Mouse (Mus musculus): ENCODE measurements around the gene Akt1s1. TPM values are rescaled to one million over a fixed set of nuclear protein-coding genes. Genes with fewer than 3 reads are reported as not detected.

Gene Akt1s1
- polyA plus RNA-seq, 1 experiment from 2014 or later, result 99.9 TPM

GRCm38 (mm10) chr7:44877833-44878232, 29.0 kb downstream of the Akt1s1 start:
- no peaks in the 10 kb centered on the region for H3K27me3 ChIP-seq
- no peak for DNase-seq (ENCODE audit: low read depth, low spot score)
- ChIA-PET CTCF (no interaction called here), POLR2A (no interaction called here)
- in situ Hi-C loops (cut with MboI; ENCODE audit: low pct_unique_long_range_greater_than_20kb), result no loop called here
- ATAC-seq, result no peak
- TF ChIP-seq CTCF (IDR thresholded peaks at IDR 0.05), result no peak

DNA sequence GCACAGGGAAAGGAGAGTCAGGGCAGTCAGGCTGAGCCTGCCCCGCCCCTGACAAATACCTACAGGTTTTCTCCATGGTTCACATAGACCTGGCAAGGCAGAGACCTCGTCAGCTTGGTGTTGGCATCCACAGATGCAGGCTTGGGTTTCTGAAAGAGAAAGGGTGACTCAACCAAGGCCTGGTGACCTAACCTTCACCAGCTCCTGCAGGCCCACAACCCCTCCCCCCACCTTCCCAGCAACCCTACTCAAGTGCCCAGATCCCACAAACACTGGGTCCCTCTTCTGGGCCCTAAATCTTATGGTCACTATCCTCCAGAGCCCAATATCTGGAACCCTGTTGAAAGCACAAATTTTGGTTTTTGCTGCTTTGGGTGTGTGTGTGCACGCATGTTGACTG, 34.2 kb downstream of the Akt1s1 start:
- ATAC-seq (no peak), DNase-seq (ENCODE audit: low read depth, low spot score) (no peak)
- POLR2A ChIA-PET, result interaction anchor here (1.2 kb wide), 1 partner anchor 9 kb away, joined by 3 read pairs; no protein-coding TSS in a partner anchor
- no peak for TF ChIP-seq CTCF (IDR thresholded peaks at IDR 0.05)
- CTCF ChIA-PET, result interaction anchor here (0.9 to 1.5 kb wide), 2 partner anchors 9 to 12 kb away, joined by 3 to 4 read pairs; no protein-coding TSS in a partner anchor
- H3K27me3 ChIP-seq, result no peaks in the 10 kb centered on the region
- in situ Hi-C loops (cut with MboI; ENCODE audit: low pct_unique_long_range_greater_than_20kb), result no loop called here

DNA sequence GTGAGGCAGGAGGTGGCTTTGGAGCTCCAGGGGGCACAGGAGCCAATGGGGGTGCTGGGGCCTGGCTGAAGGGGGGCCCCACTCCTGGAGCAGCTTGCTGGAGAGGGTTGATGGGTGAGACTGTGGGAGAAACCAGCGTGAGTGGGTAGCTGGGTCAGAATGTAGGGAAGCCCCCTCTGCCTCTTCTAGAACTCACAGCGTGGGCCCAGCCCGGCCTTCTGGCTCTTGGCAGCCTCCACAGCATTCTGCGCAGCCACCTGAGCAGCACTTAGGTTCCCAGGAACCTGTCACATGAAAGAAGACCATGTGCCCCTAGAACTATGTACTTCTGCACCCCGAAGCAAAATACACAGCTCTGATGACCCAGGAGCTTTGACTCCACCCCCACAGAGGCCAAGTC, 35.8 kb downstream of the Akt1s1 start:
- no peaks in the 10 kb centered on the region for H3K27me3 ChIP-seq
- ChIA-PET CTCF (interaction anchor here (1.2 kb wide), 1 partner anchor 13 kb away, joined by 3 read pairs; no protein-coding TSS in a partner anchor), POLR2A (no interaction called here)
- DNase-seq (ENCODE audit: low read depth, low spot score) (no peak), ATAC-seq (no peak)
- no peak for TF ChIP-seq CTCF (IDR thresholded peaks at IDR 0.05)
- in situ Hi-C loops (cut with MboI; ENCODE audit: low pct_unique_long_range_greater_than_20kb), result no loop called here

DNA sequence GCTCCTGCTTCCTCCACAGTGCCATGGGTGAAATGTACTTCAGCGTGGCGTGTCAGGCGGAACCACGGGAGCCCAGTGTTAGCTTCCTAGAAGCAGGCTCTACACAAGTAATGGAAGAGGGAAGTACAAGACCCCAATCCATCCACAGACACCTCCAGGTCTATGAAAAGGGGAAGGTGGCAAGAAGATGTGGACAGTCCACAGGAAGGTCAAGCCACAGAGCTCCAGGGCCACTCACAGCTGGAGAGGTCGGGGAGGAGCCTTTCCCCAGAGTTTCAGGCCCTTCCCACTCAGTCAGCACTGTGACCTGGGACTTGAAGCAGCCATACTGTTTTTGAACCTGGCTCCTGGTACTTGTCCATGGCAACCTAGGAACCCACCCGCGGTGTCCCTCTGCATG, 38.2 kb downstream of the Akt1s1 start:
- ChIA-PET CTCF (no interaction called here), POLR2A (no interaction called here)
- ATAC-seq, result no peak
- H3K27me3 ChIP-seq, result no peaks in the 10 kb centered on the region
- in situ Hi-C loops (cut with MboI; ENCODE audit: low pct_unique_long_range_greater_than_20kb), result no loop called here
- TF ChIP-seq CTCF (IDR thresholded peaks at IDR 0.05), result no peak
- no peak for DNase-seq (ENCODE audit: low read depth, low spot score)

DNA sequence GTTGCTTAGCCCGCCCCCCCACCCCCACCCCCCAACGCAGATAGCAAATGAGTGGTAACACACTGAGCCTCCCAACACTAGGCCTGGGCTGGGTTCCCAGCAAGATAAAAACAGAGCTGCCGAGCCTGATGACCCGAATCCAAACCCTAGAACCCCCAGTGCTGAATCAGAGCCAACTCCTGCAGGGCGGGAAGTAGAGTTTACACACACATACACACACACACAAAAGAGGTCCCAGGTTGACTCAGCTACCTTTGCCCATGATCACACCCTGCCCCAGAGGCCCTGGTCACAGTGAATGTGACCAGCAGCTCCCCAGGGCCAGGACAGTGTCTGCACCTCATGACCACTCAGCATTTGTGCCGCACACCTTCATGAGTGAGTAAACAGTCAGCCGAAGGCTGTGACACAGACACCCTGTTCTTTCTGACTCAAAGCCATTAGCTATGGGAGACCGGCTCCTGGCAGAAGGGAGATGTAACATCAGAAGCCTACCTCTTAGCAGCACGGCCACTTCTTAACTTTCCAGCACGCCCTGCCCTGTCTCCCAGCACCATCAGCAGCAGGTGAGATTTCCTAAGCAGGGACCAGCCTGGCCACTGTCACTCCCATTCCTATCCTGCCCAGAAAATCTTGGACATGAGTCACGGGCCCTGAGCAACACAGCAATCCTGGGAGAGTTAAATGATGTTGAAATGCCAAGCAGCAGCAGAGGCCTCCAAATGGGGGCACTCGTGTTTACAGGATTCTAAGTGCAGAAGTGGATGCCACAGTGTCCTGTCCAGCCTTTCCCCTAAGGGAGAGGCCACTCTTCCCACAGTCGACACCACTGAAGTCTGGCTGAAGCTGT, 39.7 kb downstream of the Akt1s1 start:
- in situ Hi-C loops (cut with MboI; ENCODE audit: low pct_unique_long_range_greater_than_20kb), result no loop called here
- CTCF ChIA-PET, result interaction anchor here (1.2 kb wide), 1 partner anchor 36 kb away, joined by 3 read pairs; no protein-coding TSS in a partner anchor
- DNase-seq (ENCODE audit: low read depth, low spot score) (peak; percentile 44), ATAC-seq (peak; percentile 44)
- H3K27me3 ChIP-seq, result no peaks in the 10 kb centered on the region
- POLR2A ChIA-PET, result interaction anchor here (1.1 kb wide), 1 partner anchor 19 kb away, joined by 3 read pairs; the partner anchor contains the start of gene Ptov1
- no peak for TF ChIP-seq CTCF (IDR thresholded peaks at IDR 0.05)

- in situ Hi-C loops (cut with MboI; ENCODE audit: low pct_unique_long_range_greater_than_20kb), result loop anchor here (10.0 kb wide), 1 partner anchor 65 kb away; no protein-coding TSS in a partner anchor
- no peak for DNase-seq (ENCODE audit: low read depth, low spot score)
- no peak for TF ChIP-seq CTCF (IDR thresholded peaks at IDR 0.05)
- no peak for ATAC-seq
- CTCF ChIA-PET, result no interaction called here
- POLR2A ChIA-PET, result no interaction called here
- no peaks in the 10 kb centered on the region for H3K27me3 ChIP-seq
Measured at GRCm38 (mm10) chr7:44890180-44890579, 41.4 kb downstream of the Akt1s1 start.

GRCm38 (mm10) chr7:44890737-44891136, 41.9 kb downstream of the Akt1s1 start:
- ChIA-PET POLR2A (no interaction called here), CTCF (no interaction called here)
- H3K27me3 ChIP-seq, result no peaks in the 10 kb centered on the region
- DNase-seq (ENCODE audit: low read depth, low spot score) (no peak), ATAC-seq (no peak)
- TF ChIP-seq CTCF (IDR thresholded peaks at IDR 0.05), result no peak
- in situ Hi-C loops (cut with MboI; ENCODE audit: low pct_unique_long_range_greater_than_20kb), result loop anchor here (10.0 kb wide), 1 partner anchor 64 kb away; no protein-coding TSS in a partner anchor

GRCm38 (mm10) chr7:44891611-44892010, 42.8 kb downstream of the Akt1s1 start:
- ChIA-PET CTCF (interaction anchor here (0.9 to 1.5 kb wide), 3 partner anchors 9 to 64 kb away, joined by 4 read pairs; partner anchors contain the start of gene Ptov1), POLR2A (interaction anchor here (0.9 to 1.5 kb wide), 5 partner anchors 9 to 26 kb away, joined by 3 to 6 read pairs (median 3); partner anchors contain the start of gene Ptov1)
- H3K27me3 ChIP-seq, result no peaks in the 10 kb centered on the region
- DNase-seq (ENCODE audit: low read depth, low spot score) (no peak), ATAC-seq (no peak)
- no peak for TF ChIP-seq CTCF (IDR thresholded peaks at IDR 0.05)
- in situ Hi-C loops (cut with MboI; ENCODE audit: low pct_unique_long_range_greater_than_20kb), result loop anchor here (10.0 kb wide), 1 partner anchor 63 kb away; no protein-coding TSS in a partner anchor

GRCm38 (mm10) chr7:44892276-44892921, 43.6 kb downstream of the Akt1s1 start, which contains the start of gene Med25:
Gene Med25, minus strand, starts transcription at chr7:44892712.
- POLR2A ChIA-PET, result interaction anchor here (0.9 to 1.5 kb wide), 6 partner anchors 10 to 34 kb away, joined by 3 to 6 read pairs (median 3); partner anchors contain the start of gene Ptov1
- TF ChIP-seq CTCF (IDR thresholded peaks at IDR 0.05), result no peak
- ATAC-seq (peak; percentile 27), DNase-seq (ENCODE audit: low read depth, low spot score) (peak; percentile 94)
- in situ Hi-C loops (cut with MboI; ENCODE audit: low pct_unique_long_range_greater_than_20kb), result loop anchor here (10.0 kb wide), 1 partner anchor 62 kb away; no protein-coding TSS in a partner anchor
- CTCF ChIA-PET, result interaction anchor here (0.9 to 1.5 kb wide), 3 partner anchors 9 to 63 kb away, joined by 4 read pairs; partner anchors contain the start of gene Ptov1
- H3K27me3 ChIP-seq, result no peaks in the 10 kb centered on the region

DNA sequence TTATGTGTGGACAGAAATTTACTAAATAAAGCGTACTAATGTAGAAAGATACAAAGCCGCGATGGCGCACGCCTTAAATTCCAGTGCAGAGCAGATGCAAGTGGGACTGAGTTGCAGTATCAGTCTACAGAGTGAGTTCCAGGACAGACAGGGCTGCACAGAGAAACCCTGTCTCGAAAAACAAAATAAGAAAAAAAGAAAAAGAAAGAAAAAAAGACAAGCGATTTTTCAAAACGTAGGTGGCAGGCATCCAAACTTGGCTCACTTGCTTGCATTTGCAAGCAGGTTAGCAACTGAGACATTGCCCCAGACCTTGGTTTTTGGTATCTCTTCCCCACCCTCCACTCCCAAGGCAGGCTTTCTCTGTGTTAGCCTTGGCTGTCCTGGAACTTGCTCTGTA, 44.4 kb downstream of the Akt1s1 start:
- POLR2A ChIA-PET, result interaction anchor here (1.0 kb wide), 1 partner anchor 35 kb away, joined by 3 read pairs; no protein-coding TSS in a partner anchor
- DNase-seq (ENCODE audit: low read depth, low spot score) (no peak), ATAC-seq (no peak)
- H3K27me3 ChIP-seq, result no peaks in the 10 kb centered on the region
- in situ Hi-C loops (cut with MboI; ENCODE audit: low pct_unique_long_range_greater_than_20kb), result loop anchor here (10.0 kb wide), 1 partner anchor 62 kb away; no protein-coding TSS in a partner anchor
- no peak for TF ChIP-seq CTCF (IDR thresholded peaks at IDR 0.05)
- CTCF ChIA-PET, result interaction anchor here (1.0 kb wide), 1 partner anchor 12 kb away, joined by 3 read pairs; no protein-coding TSS in a partner anchor

Data from Patski (cell line).